Mouse (Mus musculus) limb, embryonic 15.5 days (tissue): ENCODE measurements at regions not wholly inside any gene's neighbourhood (a gene's known extent, or its start where the extent isn't known, plus 50 kb on each side); places are given as distances from the start of the nearest gene placed in this dataset.

Source experiments
- ATAC-seq: fragments of 200-750 bp; cut with Nextera tagmentation; 2 replicates; pipeline ENCODE4 v1.8.0; 2017; ENCODE audit warnings: low read depth, moderate TSS enrichment; ENCODE audit not compliant: insufficient number of reproducible peaks, low FRiP score, low TSS enrichment
- H3K27ac ChIP-seq: fragments of 300-500 bp; sonication (generic); 2 replicates; pipeline ENCODE4 v1.5.1; 2015; ENCODE audit warnings: moderate library complexity, mild to moderate bottlenecking, inconsistent platforms
- H3K27me3 ChIP-seq: fragments of 300-500 bp; sonication (generic); 2 replicates; pipeline ENCODE4 v1.6.1; 2015; ENCODE audit warnings: inconsistent platforms
- H3K36me3 ChIP-seq: fragments of 300-500 bp; sonication (generic); 2 replicates; pipeline ENCODE4 v1.6.1; 2015; ENCODE audit warnings: inconsistent platforms
- H3K4me1 ChIP-seq: fragments of 300-500 bp; sonication (generic); 2 replicates; pipeline ENCODE4 v1.6.1; 2015; ENCODE audit warnings: inconsistent platforms
- H3K4me2 ChIP-seq: fragments of 300-500 bp; sonication (generic); 2 replicates; pipeline ENCODE4 v1.6.1; 2015; ENCODE audit warnings: mild to moderate bottlenecking, inconsistent platforms
- H3K4me3 ChIP-seq: fragments of 300-500 bp; sonication (generic); 2 replicates; pipeline ENCODE4 v1.5.1; 2015; ENCODE audit warnings: mild to moderate bottlenecking, inconsistent platforms
- H3K9ac ChIP-seq: fragments of 300-500 bp; sonication (generic); 2 replicates; pipeline ENCODE4 v1.6.1; 2015; ENCODE audit warnings: inconsistent platforms
- H3K9me3 ChIP-seq: fragments of 300-500 bp; sonication (generic); 2 replicates; pipeline ENCODE4 v1.6.1; 2016; ENCODE audit warnings: inconsistent platforms
- WGBS: fragments of 180-500 bp; shearing (Covaris S2); methylation state at CpG from one replicate; pipeline ENCODE4 v1.1.7; 2015; 5-methylcytosine and 5-hydroxymethylcytosine counted together

DNA sequence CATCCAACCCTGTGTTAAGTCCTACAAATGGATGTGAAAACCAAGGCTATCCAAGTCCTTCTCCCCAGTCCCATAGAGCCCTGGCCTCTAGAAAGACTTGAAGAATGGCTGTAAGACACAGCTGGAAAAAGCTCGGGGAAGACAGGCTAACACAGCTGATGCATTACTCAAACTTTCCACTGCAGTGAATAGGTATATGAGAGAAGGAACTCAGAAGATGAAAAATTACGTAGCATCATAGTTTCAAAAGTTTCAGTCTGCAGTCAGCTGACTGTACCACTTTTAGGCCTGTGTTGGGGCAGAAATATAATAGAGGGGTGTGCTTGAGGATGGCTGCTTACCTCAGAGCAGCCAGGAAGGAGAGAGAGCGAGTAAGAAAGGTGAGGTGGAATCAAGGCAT is 456.3 kb upstream of the Vstm2b start:
- H3K27ac ChIP-seq, result no peak overlapping the region
- 78% methylated on average over 3 of the region's 3 CpGs for WGBS
- no peaks in the 10 kb centered on the region for H3K4me1 ChIP-seq
- no peaks in the 10 kb centered on the region for H3K36me3 ChIP-seq
- H3K27me3 ChIP-seq, result no peaks in the 10 kb centered on the region
- no peaks in the 10 kb centered on the region for H3K9me3 ChIP-seq
- H3K4me2 ChIP-seq, result no peak overlapping the region
- no peak for ATAC-seq
- no peak overlapping the region for H3K9ac ChIP-seq
- no peak overlapping the region for H3K4me3 ChIP-seq

DNA sequence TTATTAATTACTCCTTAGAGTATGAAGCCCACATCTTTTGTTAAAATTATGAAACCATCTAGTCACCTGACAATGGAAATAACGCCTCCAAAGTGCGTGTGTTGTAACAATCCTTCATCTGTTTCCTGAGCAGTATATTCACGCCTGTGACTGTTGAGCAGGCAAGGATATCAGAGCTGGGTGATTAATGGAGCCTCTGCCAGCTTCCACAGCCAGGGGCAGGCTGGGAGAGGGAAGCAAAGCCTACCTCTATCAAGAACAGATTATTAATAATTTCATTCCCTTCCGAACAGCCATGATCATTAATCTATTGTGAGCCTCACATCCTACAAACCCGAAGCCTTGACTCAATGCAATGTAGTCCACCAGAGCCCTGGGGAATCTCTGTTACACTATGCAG is 431.7 kb upstream of the Vstm2b start:
- H3K36me3 ChIP-seq, result no peaks in the 10 kb centered on the region
- H3K4me2 ChIP-seq, result no peak overlapping the region
- H3K27me3 ChIP-seq, result no peaks in the 10 kb centered on the region
- ATAC-seq, result no peak
- no peak overlapping the region for H3K9ac ChIP-seq
- no peaks in the 10 kb centered on the region for H3K9me3 ChIP-seq
- H3K4me1 ChIP-seq, result no peaks in the 10 kb centered on the region
- WGBS, result 71% methylated on average over 5 of the region's 5 CpGs
- H3K27ac ChIP-seq, result no peak overlapping the region
- H3K4me3 ChIP-seq, result no peak overlapping the region

DNA sequence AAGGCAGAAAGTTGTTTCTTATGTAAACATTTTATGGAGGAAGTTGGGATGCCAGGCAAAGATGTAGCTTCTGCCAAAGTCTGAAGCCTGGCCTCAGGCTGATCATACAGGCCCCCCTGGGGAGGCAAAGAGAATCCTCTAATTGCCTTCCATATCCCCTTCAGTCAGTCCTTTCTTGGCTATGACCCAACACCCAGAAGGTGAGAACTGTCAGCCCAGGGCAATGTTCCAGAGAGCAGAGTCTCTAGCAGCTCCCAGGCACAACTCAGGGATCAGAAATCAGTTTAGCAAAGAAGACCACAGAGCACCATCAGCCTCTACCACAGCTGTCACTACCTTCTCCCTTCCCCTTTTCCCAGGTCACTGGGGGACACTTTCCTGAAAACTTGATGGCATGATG is 410.9 kb upstream of the Vstm2b start:
- Histone ChIP-seq H3K9ac (no peak overlapping the region), H3K4me3 (no peak overlapping the region), H3K27ac (no peak overlapping the region), H3K27me3 (no peaks in the 10 kb centered on the region), H3K4me1 (no peaks in the 10 kb centered on the region), H3K9me3 (no peaks in the 10 kb centered on the region), H3K4me2 (no peak overlapping the region), H3K36me3 (no peaks in the 10 kb centered on the region)
- no peak for ATAC-seq

DNA sequence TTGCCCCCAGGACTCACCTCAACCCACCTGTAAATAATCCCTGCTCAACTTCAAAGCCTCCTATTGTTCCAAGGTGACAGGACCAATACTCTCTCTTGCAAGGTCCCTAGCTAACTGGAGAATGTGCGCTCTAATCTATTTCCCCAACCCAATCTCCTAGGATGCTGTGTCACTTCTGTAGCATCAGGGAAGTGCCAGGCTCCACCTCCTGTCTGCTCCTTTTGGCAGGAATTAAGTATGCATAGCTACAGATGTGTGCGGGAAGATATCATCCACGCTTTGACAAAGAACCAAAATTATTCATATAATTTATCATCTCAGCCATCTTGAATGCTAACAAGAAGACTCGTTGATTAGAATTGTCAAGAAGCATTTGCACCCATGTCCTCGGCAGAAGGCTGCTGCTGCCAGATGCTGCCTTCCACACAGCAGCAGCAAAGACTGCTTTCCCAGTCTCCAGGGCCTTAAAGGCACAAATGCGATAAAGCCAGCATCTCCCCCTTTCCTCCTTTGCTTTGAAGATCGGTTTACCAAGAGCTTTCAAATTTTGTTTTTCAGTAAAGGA is 375.3 kb upstream of the Vstm2b start:
- Histone ChIP-seq H3K9me3 (no peaks in the 10 kb centered on the region), H3K27me3 (no peaks in the 10 kb centered on the region), H3K4me3 (no peak overlapping the region), H3K36me3 (no peaks in the 10 kb centered on the region), H3K27ac (no peak overlapping the region), H3K9ac (no peak overlapping the region), H3K4me2 (no peak overlapping the region), H3K4me1 (no peaks in the 10 kb centered on the region)
- ATAC-seq, result no peak
- WGBS, result 76% methylated on average over 7 of the region's 7 CpGs

DNA sequence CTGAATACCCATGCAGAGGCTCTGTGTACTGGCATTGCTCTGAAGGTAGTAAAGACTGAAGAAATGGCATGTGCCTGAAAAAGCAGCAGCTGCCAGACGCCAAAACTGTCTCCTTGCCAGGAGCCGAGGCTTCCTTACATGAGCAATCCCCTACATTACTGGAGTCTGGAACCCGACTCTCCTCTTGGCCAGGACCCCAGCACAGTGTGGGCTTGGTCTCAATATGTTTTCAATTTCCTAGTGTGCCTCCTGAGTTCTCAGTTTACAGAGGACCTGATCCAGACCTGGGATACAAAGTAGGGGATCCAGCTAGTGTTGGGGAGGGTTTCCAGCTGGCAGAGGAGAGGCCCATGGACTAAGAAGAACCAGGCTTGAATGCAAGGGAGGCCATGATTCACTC is 361.5 kb upstream of the Vstm2b start:
- Histone ChIP-seq H3K36me3 (no peaks in the 10 kb centered on the region), H3K27ac (no peak overlapping the region), H3K4me2 (no peak overlapping the region), H3K9me3 (no peaks in the 10 kb centered on the region), H3K9ac (no peak overlapping the region), H3K4me3 (no peak overlapping the region), H3K4me1 (peaks cover 11% of the 10 kb centered on the region; the same call in 1 of the 2 replicates), H3K27me3 (no peaks in the 10 kb centered on the region)
- 20% methylated on average over 3 of the region's 3 CpGs for WGBS
- ATAC-seq, result peak; percentile 87

DNA sequence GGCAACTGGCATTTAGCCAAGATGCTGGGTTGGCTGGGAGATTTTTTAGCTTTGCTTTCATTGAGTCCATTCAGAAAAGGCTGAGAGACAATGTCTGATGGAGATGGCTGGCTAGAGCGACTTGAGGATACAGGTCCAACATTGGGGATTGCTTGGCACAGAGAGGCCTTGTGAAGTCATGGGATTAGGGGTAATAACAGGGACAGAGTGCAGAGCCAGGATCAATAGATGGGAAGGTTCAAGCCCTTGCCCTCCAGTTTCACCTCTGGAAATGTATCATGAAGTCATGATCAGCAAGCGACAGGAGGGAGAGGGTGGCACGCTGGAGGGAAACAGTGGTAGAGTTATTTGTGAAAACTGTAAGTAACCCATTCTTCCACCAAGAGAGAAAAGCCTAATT is 360.5 kb upstream of the Vstm2b start:
- H3K4me1 ChIP-seq, result peaks cover 11% of the 10 kb centered on the region; the same call in 1 of the 2 replicates
- no peaks in the 10 kb centered on the region for H3K36me3 ChIP-seq
- H3K27ac ChIP-seq, result no peak overlapping the region
- H3K9me3 ChIP-seq, result no peaks in the 10 kb centered on the region
- 73% methylated on average over 3 of the region's 3 CpGs for WGBS
- no peaks in the 10 kb centered on the region for H3K27me3 ChIP-seq
- no peak overlapping the region for H3K9ac ChIP-seq
- H3K4me2 ChIP-seq, result no peak overlapping the region
- no peak overlapping the region for H3K4me3 ChIP-seq
- no peak for ATAC-seq

DNA sequence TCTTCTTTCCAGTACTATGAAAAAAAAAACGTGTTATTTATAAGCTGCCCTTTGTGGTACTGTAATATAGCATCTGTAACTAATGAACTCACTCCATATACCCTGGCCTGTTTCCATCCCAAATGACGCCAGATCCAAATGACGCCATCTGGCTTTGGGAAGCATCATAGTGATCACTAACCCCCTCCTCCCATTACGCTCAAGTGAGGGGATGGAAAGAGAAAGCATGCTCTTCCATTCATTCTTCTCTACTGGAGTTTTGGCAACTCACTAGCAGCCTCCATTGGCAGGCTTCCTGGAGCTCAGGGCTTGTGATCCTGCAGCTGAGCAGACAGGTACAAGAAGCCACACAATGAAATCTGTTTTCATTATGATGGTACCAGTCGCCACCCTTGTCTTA is 358.3 kb upstream of the Vstm2b start:
- H3K4me3 ChIP-seq, result no peak overlapping the region
- no peak overlapping the region for H3K27ac ChIP-seq
- H3K36me3 ChIP-seq, result no peaks in the 10 kb centered on the region
- peak; percentile 45; the same call in 1 of the 2 replicates for ATAC-seq
- WGBS, result 43% methylated on average over 5 of the region's 5 CpGs
- peaks cover 11% of the 10 kb centered on the region; the same call in 1 of the 2 replicates for H3K4me1 ChIP-seq
- H3K9ac ChIP-seq, result no peak overlapping the region
- H3K9me3 ChIP-seq, result no peaks in the 10 kb centered on the region
- H3K27me3 ChIP-seq, result no peaks in the 10 kb centered on the region
- H3K4me2 ChIP-seq, result no peak overlapping the region

DNA sequence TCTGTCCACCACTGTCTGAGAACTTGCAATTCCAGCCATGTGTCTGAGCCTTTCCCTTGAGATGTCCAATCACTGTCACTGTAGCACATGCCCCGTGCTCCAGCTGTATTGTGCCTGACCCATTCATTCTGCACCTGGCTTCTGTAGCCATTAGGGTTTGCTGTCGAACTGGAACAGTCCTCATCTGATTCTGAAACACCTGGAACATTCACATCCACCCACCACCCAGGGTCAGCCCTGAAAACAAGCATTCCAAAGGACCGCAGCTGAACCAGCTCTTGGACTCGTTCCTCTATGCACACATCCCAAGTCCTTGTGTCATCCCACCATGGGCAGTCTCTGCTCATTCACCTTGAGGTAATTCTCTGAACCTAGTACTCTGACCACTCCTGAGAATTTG is 356.8 kb upstream of the Vstm2b start:
- WGBS, result 74% methylated on average over 4 of the region's 4 CpGs

DNA sequence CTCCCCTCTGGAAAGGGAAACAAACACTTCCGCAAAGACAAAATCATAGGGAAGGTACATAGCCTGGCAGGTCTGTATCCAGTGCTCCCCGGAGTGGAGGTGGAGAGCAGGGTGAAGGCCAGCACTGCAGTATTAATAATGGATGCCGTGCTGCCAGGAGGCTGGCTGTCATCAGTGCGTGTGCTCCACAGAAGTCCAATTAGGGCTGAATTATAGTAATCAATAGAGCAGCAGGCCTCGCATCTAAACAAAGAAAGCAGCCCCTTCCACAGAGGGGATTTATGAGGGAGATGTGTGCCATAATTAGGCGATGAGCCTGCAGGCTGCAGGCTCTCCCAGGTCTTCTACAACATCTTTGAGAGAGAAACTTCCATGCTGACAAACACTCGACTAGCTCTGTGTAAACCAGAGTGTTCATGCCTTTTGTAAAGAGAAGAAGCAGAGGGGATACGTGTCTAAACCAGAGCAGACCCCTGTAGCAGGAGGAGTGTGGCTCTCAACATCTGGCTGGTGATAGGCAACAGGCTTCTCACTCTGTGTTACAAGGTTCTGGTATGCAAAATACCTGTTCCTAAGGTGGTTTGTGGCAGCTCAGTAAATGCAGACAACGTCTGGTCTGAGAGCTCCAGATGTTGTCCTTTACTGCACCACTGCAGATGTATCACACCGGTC is 334.5 kb upstream of the Vstm2b start:
- Histone ChIP-seq H3K4me2 (no peak overlapping the region), H3K27ac (no peak overlapping the region), H3K27me3 (no peaks in the 10 kb centered on the region), H3K36me3 (no peaks in the 10 kb centered on the region), H3K9me3 (no peaks in the 10 kb centered on the region), H3K4me3 (no peak overlapping the region), H3K9ac (no peak overlapping the region), H3K4me1 (no peaks in the 10 kb centered on the region)
- no peak for ATAC-seq
- 47% methylated on average over 10 of the region's 10 CpGs for WGBS

More for the DNA sequence above, 356.8 kb upstream of the Vstm2b start:
- H3K4me1 ChIP-seq, result peaks cover 11% of the 10 kb centered on the region; the same call in 1 of the 2 replicates
- no peak overlapping the region for H3K4me3 ChIP-seq
- H3K9ac ChIP-seq, result no peak overlapping the region
- no peak overlapping the region for H3K27ac ChIP-seq
- H3K9me3 ChIP-seq, result no peaks in the 10 kb centered on the region
- no peak for ATAC-seq
- no peaks in the 10 kb centered on the region for H3K27me3 ChIP-seq
- H3K4me2 ChIP-seq, result no peak overlapping the region
- no peaks in the 10 kb centered on the region for H3K36me3 ChIP-seq

DNA sequence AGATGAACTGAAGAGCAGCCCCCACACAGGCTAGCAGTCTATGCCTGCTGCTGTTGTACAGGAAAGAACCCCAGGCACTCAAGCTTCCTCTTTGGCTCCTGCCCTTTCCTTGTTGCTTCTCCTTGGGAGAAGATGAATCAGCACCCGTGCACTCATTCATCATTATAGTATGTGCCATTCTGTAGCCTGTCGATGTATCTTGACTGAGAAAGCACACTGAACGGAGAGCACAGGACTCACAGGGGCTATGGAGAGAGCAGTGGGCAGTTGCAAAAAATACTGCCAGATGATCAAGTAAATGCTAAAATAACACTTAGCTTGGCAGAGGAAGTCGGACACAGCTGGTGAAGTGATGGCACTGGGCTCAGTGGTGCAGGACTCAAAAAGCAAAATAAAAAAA is 322.2 kb upstream of the Vstm2b start:
- no peaks in the 10 kb centered on the region for H3K27me3 ChIP-seq
- H3K27ac ChIP-seq, result no peak overlapping the region
- no peak overlapping the region for H3K4me2 ChIP-seq
- no peak overlapping the region for H3K9ac ChIP-seq
- H3K4me1 ChIP-seq, result no peaks in the 10 kb centered on the region
- WGBS, result 86% methylated on average over 4 of the region's 4 CpGs
- no peaks in the 10 kb centered on the region for H3K36me3 ChIP-seq
- no peaks in the 10 kb centered on the region for H3K9me3 ChIP-seq
- ATAC-seq, result no peak
- H3K4me3 ChIP-seq, result no peak overlapping the region

DNA sequence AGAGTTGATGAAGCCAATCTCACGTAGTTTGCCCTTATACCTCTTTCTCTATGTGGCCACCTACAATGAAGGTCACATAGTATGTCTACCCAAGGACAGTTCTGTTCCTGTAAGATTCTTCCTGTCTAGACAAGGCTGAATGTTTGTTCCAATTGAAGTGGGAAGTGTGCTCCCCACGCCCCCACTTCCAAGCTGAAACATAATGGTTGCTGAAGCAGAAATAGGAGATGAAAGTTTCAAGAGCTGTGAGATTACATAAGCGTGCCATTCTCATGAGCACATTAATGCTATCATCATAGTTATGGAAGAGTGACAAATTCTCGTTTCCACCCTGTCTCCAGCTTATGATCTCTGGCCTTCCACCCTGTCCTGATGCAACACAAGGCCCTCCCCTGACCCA is 320.8 kb upstream of the Vstm2b start:
- Histone ChIP-seq H3K36me3 (no peaks in the 10 kb centered on the region), H3K4me1 (no peaks in the 10 kb centered on the region), H3K4me3 (no peak overlapping the region), H3K27me3 (no peaks in the 10 kb centered on the region), H3K4me2 (no peak overlapping the region), H3K9ac (no peak overlapping the region), H3K27ac (no peak overlapping the region), H3K9me3 (no peaks in the 10 kb centered on the region)
- WGBS, result 76% methylated on average over 4 of the region's 4 CpGs
- ATAC-seq, result no peak

DNA sequence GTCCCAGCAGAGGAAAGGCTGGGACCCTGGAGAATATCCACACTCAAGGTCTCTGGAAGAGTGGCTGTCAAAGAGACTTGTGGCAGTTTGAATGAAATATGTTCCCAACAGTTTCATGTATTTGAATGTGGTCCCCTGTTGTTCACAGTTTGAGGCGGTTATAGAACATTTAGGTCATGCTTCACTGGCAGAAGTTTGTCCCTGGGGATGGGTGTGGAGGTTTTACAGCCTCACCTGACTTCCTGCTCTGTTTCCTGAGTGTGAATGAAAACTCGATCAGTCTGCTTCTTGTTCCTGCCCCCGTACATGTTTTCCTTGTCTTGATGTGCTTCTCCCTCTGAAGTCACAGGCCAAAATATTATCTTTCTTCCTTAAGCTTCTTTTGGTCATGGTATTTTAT is 277.4 kb upstream of the Vstm2b start:
- Histone ChIP-seq H3K4me2 (no peak overlapping the region), H3K9me3 (no peaks in the 10 kb centered on the region), H3K27me3 (no peaks in the 10 kb centered on the region), H3K36me3 (no peaks in the 10 kb centered on the region), H3K9ac (no peak overlapping the region), H3K4me3 (no peak overlapping the region), H3K4me1 (peaks cover 5% of the 10 kb centered on the region; the same call in 1 of the 2 replicates), H3K27ac (no peak overlapping the region)
- ATAC-seq, result no peak
- 38% methylated on average over 3 of the region's 3 CpGs for WGBS

DNA sequence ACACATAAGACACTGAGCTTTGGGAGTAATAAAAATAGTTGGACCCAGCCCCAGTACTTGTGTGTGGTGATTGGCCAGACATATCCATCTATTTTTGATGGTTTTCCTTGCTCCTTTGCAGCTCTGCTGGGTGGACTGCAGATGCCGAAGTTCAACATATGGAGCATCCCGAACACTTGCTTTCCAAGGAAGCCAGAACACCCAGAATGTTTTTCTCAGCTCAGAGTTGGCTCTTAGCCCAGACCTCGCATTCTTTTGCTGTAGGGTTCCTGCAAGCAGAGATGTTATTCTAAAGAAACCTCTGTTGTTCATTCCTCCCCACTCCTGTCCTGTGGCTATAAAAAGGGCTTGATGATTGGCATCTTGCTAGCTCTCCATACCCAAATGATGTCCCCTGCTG is 275.3 kb upstream of the Vstm2b start:
- H3K36me3 ChIP-seq, result no peaks in the 10 kb centered on the region
- no peak for ATAC-seq
- no peak overlapping the region for H3K27ac ChIP-seq
- WGBS, result 24% methylated on average over 3 of the region's 3 CpGs
- H3K4me2 ChIP-seq, result no peak overlapping the region
- H3K27me3 ChIP-seq, result no peaks in the 10 kb centered on the region
- no peaks in the 10 kb centered on the region for H3K9me3 ChIP-seq
- no peak overlapping the region for H3K9ac ChIP-seq
- peaks cover 5% of the 10 kb centered on the region; the same call in 1 of the 2 replicates for H3K4me1 ChIP-seq
- no peak overlapping the region for H3K4me3 ChIP-seq
